Mouse (Mus musculus): Measurements from ENCODE around the gene Mif.
A peak's percentile ranks its signal among the peaks of the same experiment; 100 is the strongest.
"Not testable (repeated sequence)": the region's sequence is repeated elsewhere in the genome, so short reads cannot be mapped to it uniquely, and the experiment has no call there.

Mif gene

GRCm38 (mm10) chr10:75872915-75873542 is 13.0 kb upstream of the Mif start:
- peak; percentile 45 for DNase-seq (ENCODE audit: low spot score)

- DNase-seq (ENCODE audit: low spot score), result no peak
Measured at GRCm38 (mm10) chr10:75872025-75872914, 12.2 kb upstream of the Mif start.

DNA sequence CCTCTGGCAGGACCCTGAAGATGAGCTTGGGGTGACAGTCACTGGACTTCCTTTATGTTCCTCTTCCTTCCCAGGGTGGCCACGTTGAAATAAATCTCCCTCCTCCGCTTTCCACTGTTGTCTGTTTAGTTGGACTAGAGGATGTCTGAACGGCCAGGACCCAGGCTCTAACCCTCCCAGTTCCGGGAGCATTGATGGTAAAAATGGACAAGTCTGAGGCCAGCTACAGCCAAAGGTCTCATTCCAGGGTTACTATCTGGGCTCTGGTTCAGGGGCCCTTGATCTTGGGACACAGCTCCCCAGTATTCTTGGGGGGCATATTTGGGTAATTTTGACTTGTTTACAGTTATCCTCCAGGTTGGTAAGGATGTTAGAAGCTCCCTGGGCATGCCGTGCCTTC is 1.5 kb upstream of the Mif start:
- DNase-seq (ENCODE audit: low spot score), result no peak

DNA sequence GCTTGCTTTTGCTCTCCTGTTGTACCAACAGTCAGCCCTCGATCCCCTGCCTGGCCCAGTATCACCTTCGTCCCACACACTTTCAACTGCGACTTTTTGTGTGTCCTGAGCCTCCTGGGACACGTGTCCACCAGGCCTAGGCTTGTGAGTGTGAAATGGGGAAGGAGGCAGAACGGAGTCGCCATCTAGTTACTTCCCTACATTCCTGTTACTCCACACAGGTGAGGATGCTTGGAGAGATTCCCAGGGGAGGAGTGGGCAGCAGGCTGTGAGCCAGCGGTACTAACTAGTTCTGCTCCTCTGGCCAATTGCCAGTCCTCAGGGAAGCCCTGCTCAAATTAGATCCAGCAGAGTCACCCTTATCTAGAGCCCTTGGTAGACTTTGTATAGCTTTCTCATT is 706 bp upstream of the Mif start:
- no peak for DNase-seq (ENCODE audit: low spot score)

- no peak for DNase-seq (ENCODE audit: low spot score)
Measured at GRCm38 (mm10) chr10:75859107-75859746, 813 bp downstream of the Mif start.

- no peak for DNase-seq (ENCODE audit: low spot score)
Measured at GRCm38 (mm10) chr10:75857598-75857997, 2.4 kb downstream of the Mif start.

- DNase-seq (ENCODE audit: low spot score), result no peak
Measured at GRCm38 (mm10) chr10:75856976-75857375, 3.1 kb downstream of the Mif start.

- no peak for DNase-seq (ENCODE audit: low spot score)
Measured at GRCm38 (mm10) chr10:75856155-75856907, 3.7 kb downstream of the Mif start.

DNA sequence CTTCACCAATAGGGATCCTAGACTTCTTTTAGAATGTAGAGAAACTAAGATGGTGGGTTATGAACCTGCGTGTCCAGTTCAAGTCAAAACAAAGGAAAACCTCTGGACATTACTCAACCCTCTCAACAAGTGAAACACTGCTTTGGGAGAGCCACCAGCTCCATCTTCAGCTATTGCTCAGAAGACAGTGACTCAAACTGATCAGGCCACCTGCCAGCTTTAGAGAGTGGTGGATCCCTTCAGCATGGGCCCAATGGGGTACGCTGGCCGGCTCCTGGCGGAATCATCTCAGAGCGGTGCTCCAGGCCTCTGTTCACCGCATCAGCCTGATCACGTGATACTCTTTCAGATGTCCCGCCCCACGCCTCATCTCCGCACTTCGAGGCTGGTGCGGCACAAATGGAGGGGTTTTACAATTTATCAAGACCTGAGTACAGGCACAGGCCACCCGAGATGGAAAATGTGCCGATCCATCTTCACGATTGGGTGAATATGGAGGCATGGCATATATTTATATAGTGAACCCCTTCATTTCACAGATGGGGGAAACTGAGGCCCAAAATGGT is 4.5 kb downstream of the Mif start:
- DNase-seq (ENCODE audit: low spot score), result no peak

DNA sequence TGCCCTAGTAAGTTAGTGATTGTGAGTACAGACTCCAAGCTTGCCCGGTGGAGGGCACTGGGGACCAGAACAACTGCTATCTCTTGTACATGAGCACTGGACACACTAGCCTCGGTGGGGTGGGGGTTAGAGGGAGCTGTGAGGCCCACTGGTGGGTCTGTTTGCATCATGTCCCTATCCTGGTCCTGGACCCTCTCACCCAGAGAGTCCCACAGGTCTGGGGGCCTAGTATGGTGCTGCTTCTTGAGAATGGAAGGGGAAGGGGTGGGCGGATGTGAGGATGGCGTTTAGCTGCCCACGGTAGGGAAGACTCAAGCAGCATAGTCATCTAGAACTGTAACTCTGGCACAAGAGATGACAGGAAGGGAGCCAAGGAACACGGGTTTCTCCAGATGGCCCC is 5.2 kb downstream of the Mif start:
- DNase-seq (ENCODE audit: low spot score), result no peak

DNA sequence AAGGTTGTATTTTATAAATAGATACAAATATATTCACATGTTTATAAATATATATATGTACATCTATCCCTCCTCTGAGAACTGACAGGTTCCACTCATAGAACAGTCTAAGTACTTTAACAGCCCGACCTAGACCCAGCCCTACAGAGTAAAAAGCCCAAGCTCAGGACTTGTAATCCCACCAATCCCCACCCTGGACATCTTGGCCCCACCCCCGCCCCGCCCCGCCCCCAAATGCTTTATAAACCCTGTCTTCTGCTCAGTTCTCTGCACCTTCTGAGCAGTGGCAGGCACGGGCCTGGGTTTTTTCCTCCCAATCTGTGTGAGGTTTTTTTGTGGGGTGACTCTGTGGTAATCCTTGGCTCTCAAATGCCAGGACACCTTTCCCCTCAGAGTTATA is 5.9 kb downstream of the Mif start:
- no peak for DNase-seq (ENCODE audit: low spot score)

DNA sequence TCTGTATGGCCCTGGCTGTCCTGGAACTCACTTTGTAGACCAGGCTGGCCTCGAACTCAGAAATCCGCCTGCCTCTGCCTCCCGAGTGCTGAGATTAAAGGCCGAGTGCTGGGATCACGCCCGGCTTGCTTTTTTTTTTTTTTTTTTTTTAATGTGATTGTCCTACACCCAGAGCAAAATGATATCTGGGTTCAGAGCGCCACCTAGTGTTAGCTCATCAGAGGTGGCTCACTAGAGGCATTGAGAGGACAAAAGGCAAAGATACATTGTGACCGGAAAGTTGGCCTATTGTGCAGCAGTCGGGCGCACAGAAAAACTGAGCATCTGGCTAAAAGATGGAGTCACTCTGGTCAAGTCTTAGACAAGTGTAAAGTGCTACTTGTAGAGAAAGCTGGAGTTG is 6.6 kb downstream of the Mif start:
- peak; percentile 88 for DNase-seq (ENCODE audit: low spot score)

DNA sequence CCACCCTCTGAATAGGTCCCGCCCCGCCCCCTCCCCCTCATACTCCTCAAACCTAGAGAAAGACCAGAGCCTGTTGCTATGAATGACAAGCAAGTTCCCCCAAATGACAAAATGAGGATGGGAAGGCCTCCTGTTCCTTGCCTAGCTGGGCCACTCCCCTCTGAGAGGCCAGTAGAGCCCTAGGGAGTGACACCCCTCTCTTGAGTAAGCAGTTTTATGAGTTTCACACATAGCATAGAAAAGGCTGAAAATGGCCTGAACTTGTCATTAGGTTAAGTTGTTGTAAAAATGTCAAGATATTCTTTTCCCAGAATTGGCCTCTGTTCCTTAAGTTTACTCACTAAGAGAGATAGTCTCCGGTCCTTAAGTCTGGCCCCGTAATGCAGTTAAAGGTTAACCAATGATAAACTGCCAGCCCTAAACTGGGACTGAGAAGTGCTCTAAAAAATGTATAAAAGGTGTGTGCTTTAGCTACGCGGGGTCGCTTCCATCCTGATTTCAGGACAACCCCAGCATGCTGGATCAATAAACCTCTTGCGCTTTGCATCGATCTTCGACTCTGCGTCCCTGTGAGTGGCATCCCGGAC is 7.4 kb downstream of the Mif start:
- no peak for DNase-seq (ENCODE audit: low spot score)

DNA sequence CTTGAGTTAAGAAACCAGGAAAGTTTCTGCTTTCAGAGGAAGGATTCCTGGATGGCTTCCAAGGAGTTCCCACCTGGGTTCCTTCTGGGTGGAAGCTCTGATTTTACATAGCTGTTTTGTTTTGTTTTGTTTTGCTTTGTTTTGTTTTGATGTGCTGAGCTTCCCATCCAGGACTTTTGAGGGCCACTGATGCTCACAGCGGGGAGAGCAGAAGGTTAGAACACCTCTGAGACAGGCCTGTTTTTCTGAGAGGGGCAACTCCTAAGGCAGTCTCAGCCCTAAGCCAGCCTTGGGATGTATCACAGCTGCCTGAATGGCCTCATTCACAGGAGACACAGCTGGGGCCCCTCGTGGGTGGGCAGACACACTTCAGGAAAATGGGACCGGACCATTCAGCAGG is 8.4 kb downstream of the Mif start:
- no peak for DNase-seq (ENCODE audit: low spot score)

DNA sequence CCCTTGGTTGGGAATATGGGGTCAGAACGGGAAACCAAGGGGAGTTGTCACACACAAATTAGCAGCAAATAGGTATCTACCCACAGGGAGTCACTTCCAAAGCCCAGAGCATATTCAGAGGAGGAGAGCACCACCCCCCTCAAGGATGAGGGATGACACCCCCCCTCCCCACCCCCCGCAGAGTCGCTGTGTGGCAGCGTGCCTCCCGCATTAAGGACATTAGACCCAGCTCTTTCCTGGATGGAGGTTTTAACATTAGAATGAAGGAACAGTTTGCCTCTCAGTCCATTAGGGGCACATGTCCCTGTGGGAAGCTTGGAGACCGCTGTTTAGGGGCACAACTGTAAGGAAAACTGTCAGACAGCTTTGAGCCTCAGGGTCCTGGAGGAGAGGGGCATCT is 9.0 kb downstream of the Mif start:
- no peak for DNase-seq (ENCODE audit: low spot score)

DNA sequence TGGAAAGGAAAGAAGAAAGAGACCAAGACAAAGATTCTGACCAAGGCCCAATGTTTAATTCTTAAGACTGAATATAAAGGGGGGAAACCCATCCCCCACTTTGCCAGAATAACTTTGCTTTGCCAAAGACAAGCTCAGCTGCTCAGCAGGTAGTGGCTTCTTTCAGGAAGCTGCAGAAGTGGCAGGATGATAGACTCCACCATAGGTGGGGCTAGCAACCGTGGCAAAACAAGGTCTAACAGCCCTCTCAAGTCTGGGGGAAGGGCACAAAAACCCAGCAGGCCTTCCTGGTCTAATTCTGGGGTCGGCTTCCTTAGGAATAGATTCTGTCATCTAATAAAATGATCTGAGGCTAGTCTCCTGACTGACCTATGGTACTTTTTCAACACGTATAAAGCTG is 11.7 kb downstream of the Mif start:
- no peak for DNase-seq (ENCODE audit: low spot score)

DNA sequence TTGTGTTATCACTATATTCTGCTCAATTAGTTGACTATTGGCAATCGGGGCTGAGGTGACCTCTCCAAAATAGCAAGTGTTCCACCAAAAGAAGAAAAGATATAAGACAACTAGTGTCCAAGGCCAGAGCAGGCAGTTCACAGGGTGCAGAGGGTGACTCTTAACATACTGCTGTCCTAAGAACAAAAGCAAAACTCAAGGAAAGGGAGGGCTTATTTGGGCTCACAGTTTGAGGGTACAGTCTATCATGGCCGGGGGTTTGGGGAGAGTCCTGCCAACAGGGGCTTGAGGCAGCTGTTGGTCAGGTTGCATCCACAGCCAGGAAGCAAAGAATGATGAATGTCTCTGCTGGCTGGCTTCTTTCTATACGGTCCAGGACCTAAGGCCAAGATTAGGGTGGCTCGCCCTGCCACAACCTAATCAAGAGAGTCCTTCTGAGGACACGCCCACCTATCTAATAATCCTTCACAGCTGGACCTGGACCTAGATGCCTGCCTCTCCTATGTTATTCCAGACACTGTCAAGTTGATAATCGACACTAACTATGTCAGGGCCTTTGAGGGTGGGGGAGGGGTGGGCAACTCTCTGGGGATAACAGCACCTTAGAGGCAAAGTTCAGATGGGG is 14.6 kb downstream of the Mif start:
- peak; percentile 73 for DNase-seq (ENCODE audit: low spot score)

- no peak for DNase-seq (ENCODE audit: low spot score)
Measured at GRCm38 (mm10) chr10:75844800-75845199, 15.2 kb downstream of the Mif start.

GRCm38 (mm10) chr10:75843898-75844297 is 16.1 kb downstream of the Mif start:
- not testable (repeated sequence) for DNase-seq (ENCODE audit: low spot score)

GRCm38 (mm10) chr10:75839092-75839491 is 20.9 kb downstream of the Mif start:
- DNase-seq (ENCODE audit: low spot score), result no peak

- peak; percentile 91 for DNase-seq (ENCODE audit: low spot score)
Measured at GRCm38 (mm10) chr10:75837248-75837759, 22.7 kb downstream of the Mif start, which contains the start of gene Gstt2. Gene Gstt2, minus strand, starts transcription at chr10:75837424.

All from c-Kit-positive CD71-positive TER-119-positive erythroid progenitor cells, embryonic 14.5 days (primary cell).